In the genomic region with DNA sequence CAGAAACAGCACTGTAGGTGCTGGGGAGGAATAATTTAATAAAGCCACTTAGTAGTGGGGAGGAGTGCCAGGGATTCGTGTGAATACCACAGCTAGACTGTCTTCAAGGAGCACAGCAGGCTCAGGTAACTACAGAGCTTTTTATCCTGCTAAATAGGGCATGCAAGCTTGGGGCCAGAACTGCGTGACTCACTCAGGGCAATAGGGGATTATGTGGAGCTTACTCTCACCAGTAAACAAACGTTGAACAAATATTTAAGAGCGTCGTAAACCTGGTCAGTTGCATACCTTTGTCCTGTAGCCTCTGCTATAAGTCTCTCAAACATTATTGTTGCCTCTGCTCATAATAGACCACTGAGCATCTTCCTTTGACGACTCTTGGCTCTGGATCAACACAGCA, we compare ENCODE assay signal across 28 mouse cellular contexts.
DNase-seq lines count a peak whose midpoint lies in the region; ATAC-seq lines count a peak whose summit lies in the region.
"Had no signal": no experiment of that assay in that cellular context is flagged by ENCODE, and none has a peak within 500 bp of the region (broad histone marks: within the 10 kb centered on the region; RNA-seq: fewer than 3 reads in every experiment).

No protein-coding gene starts in this region.

- H3K9ac ChIP-seq in limb, embryonic 12.5 days (replicated peaks): no peak overlapping the region
- no peak overlapping the region for H3K9ac ChIP-seq in intestine, embryonic 16.5 days (ENCODE audit: low read depth, low read length)
- H3K9ac ChIP-seq: embryonic facial prominence, embryonic 13.5 days; hindbrain, embryonic 15.5 days; liver, embryonic 14.5 days; neural tube, embryonic 12.5 days had no signal

- H3K4me2 ChIP-seq in limb, embryonic 12.5 days: no peak overlapping the region
- H3K4me2 ChIP-seq in intestine, embryonic 16.5 days (ENCODE audit: low read depth, low read length): no peak overlapping the region
- H3K4me2 ChIP-seq: embryonic facial prominence, embryonic 13.5 days; hindbrain, embryonic 15.5 days; neural tube, embryonic 12.5 days had no signal

- no peaks in the 10 kb centered on the region for H3K27me3 ChIP-seq in limb, embryonic 12.5 days
- no peaks in the 10 kb centered on the region for H3K27me3 ChIP-seq in limb, embryonic 10.5 days (ENCODE audit: low read depth, poor library complexity, severe bottlenecking)
- no peaks in the 10 kb centered on the region for H3K27me3 ChIP-seq in intestine, embryonic 16.5 days (replicated peaks; ENCODE audit: control insufficient read depth, insufficient read depth, low read length)
- H3K27me3 ChIP-seq: embryonic facial prominence, embryonic 13.5 days; hindbrain, embryonic 15.5 days; neural tube, embryonic 12.5 days had no signal

- H3K9me3 ChIP-seq in limb, embryonic 12.5 days: no peaks in the 10 kb centered on the region
- H3K9me3 ChIP-seq in limb, embryonic 10.5 days (replicated peaks): no peaks in the 10 kb centered on the region
- no peaks in the 10 kb centered on the region for H3K9me3 ChIP-seq in intestine, embryonic 16.5 days (ENCODE audit: control insufficient read depth, low read length)
- H3K9me3 ChIP-seq: embryonic facial prominence, embryonic 13.5 days; G1E; hindbrain, embryonic 10.5 days; hindbrain, embryonic 15.5 days; neural tube, embryonic 12.5 days had no signal

- H3K27ac ChIP-seq in limb, embryonic 12.5 days: no peak overlapping the region
- H3K27ac ChIP-seq in limb, embryonic 10.5 days: no peak overlapping the region
- no peak overlapping the region for H3K27ac ChIP-seq in intestine, embryonic 16.5 days (ENCODE audit: low read length)
- H3K27ac ChIP-seq: embryonic facial prominence, embryonic 13.5 days; hindbrain, embryonic 10.5 days; hindbrain, embryonic 15.5 days; layer of hippocampus, adult 2 months; liver, embryonic 14.5 days; neural tube, embryonic 12.5 days had no signal

- no peak overlapping the region for H3K4me3 ChIP-seq in limb, embryonic 12.5 days (replicated peaks)
- H3K4me3 ChIP-seq in limb, embryonic 10.5 days: no peak overlapping the region
- no peak overlapping the region for H3K4me3 ChIP-seq in intestine, embryonic 16.5 days (ENCODE audit: low read length)
- H3K4me3 ChIP-seq: embryonic facial prominence, embryonic 13.5 days; erythroblast, embryonic 14.5 days; hindbrain, embryonic 10.5 days; hindbrain, embryonic 15.5 days; layer of hippocampus, adult 2 months; neural tube, embryonic 12.5 days had no signal

- H3K36me3 ChIP-seq in limb, embryonic 12.5 days: no peaks in the 10 kb centered on the region
- no peaks in the 10 kb centered on the region for H3K36me3 ChIP-seq in limb, embryonic 10.5 days
- no peaks in the 10 kb centered on the region for H3K36me3 ChIP-seq in intestine, embryonic 16.5 days (ENCODE audit: control insufficient read depth, insufficient read depth, low read length)
- H3K36me3 ChIP-seq: embryonic facial prominence, embryonic 13.5 days; G1E; hindbrain, embryonic 10.5 days; hindbrain, embryonic 15.5 days; neural tube, embryonic 12.5 days had no signal

- ATAC-seq in limb, embryonic 12.5 days (ENCODE audit: insufficient number of reproducible peaks, insufficient read depth, low FRiP score, low TSS enrichment, low read depth): 0 out of 2 replicates have a peak, but pooled peaks have one; percentile 10
- ATAC-seq in intestine, embryonic 16.5 days: peak; percentile 50; the same call in 1 of the 2 replicates

- 39% methylated on average over 6 of the region's 6 CpGs for WGBS in limb, embryonic 12.5 days
- WGBS in limb, embryonic 10.5 days: 59% methylated on average over 6 of the region's 6 CpGs
- 39% methylated on average over 6 of the region's 6 CpGs for whole genome bisulfite sequencing in intestine, embryonic 16.5 days

- peaks cover 8% of the 10 kb centered on the region; the same call in 1 of the 2 replicates for H3K4me1 ChIP-seq in limb, embryonic 12.5 days (replicated peaks)
- no peaks in the 10 kb centered on the region for H3K4me1 ChIP-seq in limb, embryonic 10.5 days
- peaks cover 3% of the 10 kb centered on the region; the same call in 1 of the 2 replicates for H3K4me1 ChIP-seq in intestine, embryonic 16.5 days (ENCODE audit: control insufficient read depth, insufficient read depth, low read length)
- H3K4me1 ChIP-seq: embryonic facial prominence, embryonic 13.5 days; hindbrain, embryonic 10.5 days; hindbrain, embryonic 15.5 days; neural tube, embryonic 12.5 days had no signal

- peak; percentile 5 to 11 for DNase-seq in cerebellum, postnatal 14 days
- no peak for DNase-seq in cerebellum, adult 8-10 months
- DNase-seq in limb, embryonic 10.5 days (ENCODE audit: low spot score): no peak
- DNase-seq in left cerebral cortex, adult 18-20 months (ENCODE audit: low spot score in 2 of 2): no peak
- no peak for DNase-seq in left cerebral cortex, adult 9 months (ENCODE audit: low spot score in 2 of 2)
- DNase-seq: adrenal gland, postnatal 14 days; cerebellum, adult 9-10 months; embryo, embryonic 11 days; gastrocnemius, postnatal 14 days; heart, postnatal 14 days; kidney, adult 9 months; kidney, postnatal 14 days; left cerebral cortex, postnatal 4 days; liver; lung, adult 2 months; lung, postnatal 14 days; midbrain, embryonic 14.5 days; right cerebral cortex, postnatal 14 days had no signal

Comparison
In these comparisons a context has a peak if more than half of its experiments do, and no peak if none do; other contexts are left out.
1. DNase-seq: peak in cerebellum, postnatal 14 days (2 of 2); none in cerebellum, adult 8-10 months (single experiment), limb, embryonic 10.5 days (single experiment), left cerebral cortex, adult 18-20 months (0 of 2) and left cerebral cortex, adult 9 months (0 of 2).